Mouse (Mus musculus) G1E (cell line): ENCODE data around the gene Prmt1. TPM values are rescaled to one million over a fixed set of nuclear protein-coding genes. Genes with fewer than 3 reads are reported as not detected.

Source experiments
- ATAC-seq: 2 replicates; pipeline ENCODE4 v1.8.0; 2016; ENCODE audit warnings: mild to moderate bottlenecking; ENCODE audit not compliant: insufficient number of reproducible peaks, poor library complexity, low FRiP score, severe bottlenecking; ENCODE audit errors: extremely low read depth
- DNase-seq: peaks from one replicate; pipeline ENCODE4 v3.0.0; 2012; ENCODE audit warnings: low spot score
- H3K27me3 ChIP-seq: 2 replicates; pipeline ENCODE4 v1.6.1; 2012; ENCODE audit warnings: mild to moderate bottlenecking, low read length, inconsistent platforms; ENCODE audit not compliant: insufficient read depth
- H3K36me3 ChIP-seq: replicated peaks from 2 replicates; pipeline ENCODE3; 2012; ENCODE audit warnings: mild to moderate bottlenecking, inconsistent platforms
- H3K4me1 ChIP-seq: 2 replicates; pipeline ENCODE4 v1.6.1; 2012; ENCODE audit warnings: low read depth, low read length, inconsistent platforms, mixed read lengths; ENCODE audit not compliant: insufficient read depth
- H3K4me3 ChIP-seq: 2 replicates; pipeline ENCODE4 v1.5.1; 2012; ENCODE audit warnings: low read depth, mild to moderate bottlenecking, inconsistent platforms, low read length, moderate library complexity, mixed read lengths
- H3K9me3 ChIP-seq: replicated peaks from 2 replicates; pipeline ENCODE4 v1.6.1; 2012; ENCODE audit warnings: inconsistent platforms
- CTCF ChIP-seq: IDR thresholded peaks from 2 replicates; pipeline ENCODE4 v1.5.1; 2012; ENCODE audit warnings: low read depth, low read length, inconsistent platforms, mixed read lengths
- GATA1 ChIP-seq: IDR thresholded peaks from 2 replicates; pipeline ENCODE4 v1.6.1; 2012; ENCODE audit warnings: borderline replicate concordance, low read length, inconsistent platforms, mixed read lengths
- GATA2 ChIP-seq: IDR thresholded peaks from 2 replicates; pipeline ENCODE4 v1.6.1; 2012; ENCODE audit warnings: low read depth, low read length, inconsistent platforms, borderline replicate concordance
- POLR2AphosphoS5 ChIP-seq: IDR thresholded peaks from 2 replicates; pipeline ENCODE4 v1.6.1; 2012; ENCODE audit warnings: low read depth, low read length, inconsistent platforms; ENCODE audit not compliant: insufficient replicate concordance
- TAL1 ChIP-seq: conservative IDR thresholded peaks from 2 replicates; pipeline ENCODE4 v1.6.1; 2012; ENCODE audit warnings: low read depth, low read length, inconsistent platforms, mixed read lengths
- polyA plus RNA-seq: library from polyadenylated mRNA; stranded (reverse); fragments of >175 nt; gene quantifications from 2 replicates; pipeline ENCODE4 v1.2.3, GENCODE M21; 2012
- total RNA-seq, 2 experiments: library from RNA; stranded (forward) in 1 of 2; stranded (reverse) in 1 of 2; fragments of 200-1000 nt in 1 of 2; fragments of >200 nt in 1 of 2; fragmentation: Nextera tagmentation in 1 of 2; gene quantifications; 2 replicates each; pipeline ENCODE4 v1.2.3; 2014 to 2017

Gene Prmt1
- total and polyA plus RNA-seq, 3 experiments = 97.2 to 169 (median 105) TPM

GRCm38 (mm10) chr7:44954091-44954885 is 32.1 kb downstream of the Prmt1 start:
- H3K36me3 ChIP-seq = no peaks in the 10 kb centered on the region
- no peak for DNase-seq
- TF ChIP-seq GATA1 (no peak), POLR2AphosphoS5 (no peak), CTCF (no peak), TAL1 (no peak), GATA2 (no peak)
- ATAC-seq = no peak
- no peaks in the 10 kb centered on the region for H3K9me3 ChIP-seq
- H3K4me1 ChIP-seq = peaks cover 38% of the 10 kb centered on the region
- H3K27me3 ChIP-seq = peaks cover 41% of the 10 kb centered on the region
- H3K4me3 ChIP-seq = no peak overlapping the region

GRCm38 (mm10) chr7:44953561-44953960 is 32.8 kb downstream of the Prmt1 start:
- ATAC-seq (no peak), DNase-seq (no peak)
- no peak for TF ChIP-seq CTCF
- TF ChIP-seq GATA2 = no peak
- no peak for TF ChIP-seq TAL1
- TF ChIP-seq GATA1 = no peak
- TF ChIP-seq POLR2AphosphoS5 = no peak

GRCm38 (mm10) chr7:44952611-44953306 is 33.6 kb downstream of the Prmt1 start:
- ATAC-seq (peak; percentile 92), DNase-seq (peak; percentile 88)
- Histone ChIP-seq H3K9me3 (no peaks in the 10 kb centered on the region), H3K27me3 (peaks cover 47% of the 10 kb centered on the region), H3K36me3 (no peaks in the 10 kb centered on the region), H3K4me1 (peaks cover 28% of the 10 kb centered on the region), H3K4me3 (peak overlapping the region; percentile 73)
- no peak for TF ChIP-seq TAL1
- TF ChIP-seq GATA1 = no peak
- no peak for TF ChIP-seq GATA2
- TF ChIP-seq POLR2AphosphoS5 = no peak
- no peak for TF ChIP-seq CTCF

More at GRCm38 (mm10) chr7:44953561-44953960, 32.8 kb downstream of the Prmt1 start:
- Histone ChIP-seq H3K4me3 (no peak overlapping the region), H3K36me3 (no peaks in the 10 kb centered on the region), H3K27me3 (peaks cover 39% of the 10 kb centered on the region), H3K9me3 (no peaks in the 10 kb centered on the region), H3K4me1 (peaks cover 31% of the 10 kb centered on the region)

- DNase-seq = peak; percentile 80
- H3K27me3 ChIP-seq = peaks cover 52% of the 10 kb centered on the region
Measured at GRCm38 (mm10) chr7:44951960-44952359, 34.4 kb downstream of the Prmt1 start.

GRCm38 (mm10) chr7:44949922-44950321 is 36.4 kb downstream of the Prmt1 start:
- TF ChIP-seq GATA1 (no peak), GATA2 (no peak), CTCF (no peak), POLR2AphosphoS5 (no peak), TAL1 (no peak)
- peaks cover 28% of the 10 kb centered on the region for H3K4me1 ChIP-seq
- peaks cover 62% of the 10 kb centered on the region for H3K27me3 ChIP-seq
- no peak overlapping the region for H3K4me3 ChIP-seq
- H3K36me3 ChIP-seq = no peaks in the 10 kb centered on the region
- DNase-seq = no peak
- no peak for ATAC-seq
- no peaks in the 10 kb centered on the region for H3K9me3 ChIP-seq

More at GRCm38 (mm10) chr7:44951960-44952359, 34.4 kb downstream of the Prmt1 start:
- Histone ChIP-seq H3K4me3 (peak overlapping the region; percentile 73), H3K9me3 (no peaks in the 10 kb centered on the region), H3K4me1 (peaks cover 28% of the 10 kb centered on the region), H3K36me3 (no peaks in the 10 kb centered on the region)
- ATAC-seq = peak; percentile 57
- TF ChIP-seq GATA1 = no peak
- TF ChIP-seq TAL1 = no peak
- TF ChIP-seq GATA2 = no peak
- no peak for TF ChIP-seq POLR2AphosphoS5
- no peak for TF ChIP-seq CTCF

- Histone ChIP-seq H3K9me3 (no peaks in the 10 kb centered on the region), H3K4me3 (no peak within 1 kb of the TSS), H3K36me3 (no peaks in the 10 kb centered on the region), H3K4me1 (peaks cover 3% of the 10 kb centered on the region; the same call in 1 of the 2 replicates), H3K27me3 (peaks cover 36% of the 10 kb centered on the region)
- ATAC-seq = no peak
- DNase-seq = no peak
- no peak for TF ChIP-seq TAL1
- no peak for TF ChIP-seq POLR2AphosphoS5
- no peak for TF ChIP-seq GATA2
- no peak for TF ChIP-seq CTCF
- TF ChIP-seq GATA1 = no peak
Measured at GRCm38 (mm10) chr7:44942904-44943303, 43.5 kb downstream of the Prmt1 start, which contains the start of gene Tsks. Gene Tsks (plus strand): TSS chr7:44943204.
